Mouse (Mus musculus) forebrain, postnatal 0 days (tissue): ENCODE data around the gene Morc4. TPM values are rescaled to one million over a fixed set of nuclear protein-coding genes. Genes with fewer than 3 reads are reported as not detected.

Experiments
- ATAC-seq: fragments of 200-750 bp; cut with Nextera tagmentation; 2 replicates; pipeline ENCODE4 v1.8.0; 2017; ENCODE audit warnings: mild to moderate bottlenecking, moderate library complexity
- DNase-seq: peaks from one replicate; pipeline ENCODE4 v3.0.0-alpha.2; 2015
- H3K27ac ChIP-seq: fragments of 300-500 bp; sonication (generic); 2 replicates; pipeline ENCODE4 v1.5.1; 2014; ENCODE audit warnings: low read depth, mild to moderate bottlenecking, antibody characterized with exemption, low read length, moderate library complexity, mixed read lengths
- H3K27me3 ChIP-seq: fragments of 300-500 bp; sonication (generic); 2 replicates; pipeline ENCODE4 v1.6.1; 2014; ENCODE audit warnings: mild to moderate bottlenecking, low read length, mixed read lengths; ENCODE audit not compliant: insufficient read depth
- H3K36me3 ChIP-seq: fragments of 300-500 bp; sonication (generic); 2 replicates; pipeline ENCODE4 v1.6.1; 2014; ENCODE audit warnings: mild to moderate bottlenecking, moderate library complexity; ENCODE audit not compliant: insufficient read depth
- H3K4me1 ChIP-seq: fragments of 300-500 bp; sonication (generic); 2 replicates; pipeline ENCODE4 v1.6.1; 2014; ENCODE audit warnings: antibody characterized with exemption; ENCODE audit not compliant: insufficient read depth
- H3K4me2 ChIP-seq: fragments of 300-500 bp; sonication (generic); 2 replicates; pipeline ENCODE4 v1.6.1; 2014; ENCODE audit warnings: low read depth, mild to moderate bottlenecking, moderate library complexity
- H3K4me3 ChIP-seq: fragments of 300-500 bp; sonication (generic); 2 replicates; pipeline ENCODE4 v1.5.1; 2014; ENCODE audit warnings: low read depth, low read length, mixed read lengths
- H3K9ac ChIP-seq: fragments of 300-500 bp; sonication (generic); 2 replicates; pipeline ENCODE4 v1.6.1; 2014; ENCODE audit warnings: mild to moderate bottlenecking
- H3K9me3 ChIP-seq: fragments of 300-500 bp; sonication (generic); 2 replicates; pipeline ENCODE4 v1.6.1; 2016; ENCODE audit warnings: low read length
- CTCF ChIP-seq: sonication (generic); IDR thresholded peaks from 2 replicates; pipeline ENCODE4 v1.5.1; 2016; ENCODE audit warnings: antibody characterized with exemption, control low read depth, low read depth
- WGBS: fragments of 180-500 bp; shearing (Covaris S2); extraction: QIAGEN DNeasy Blood & Tissue Kit; methylation state at CpG from one replicate; pipeline ENCODE4 v1.1.7; 2014; 5-methylcytosine and 5-hydroxymethylcytosine counted together
- polyA plus RNA-seq: library from polyadenylated mRNA; unstranded; fragments of >200 nt; fragmentation: Nextera tagmentation; extraction: Ambion mirVana; gene quantifications from 2 replicates; pipeline ENCODE4 v1.2.1, GENCODE M21; 2015
- total RNA-seq: library from RNA; depleted of rRNA; stranded (reverse); fragments of >200 nt; gene quantifications from 2 replicates; pipeline ENCODE4 v1.2.3, GENCODE M21; 2014

The Morc4 gene
- total and polyA plus RNA-seq, 2 experiments from 2014 or later = 2.2 to 8.8 TPM

DNA sequence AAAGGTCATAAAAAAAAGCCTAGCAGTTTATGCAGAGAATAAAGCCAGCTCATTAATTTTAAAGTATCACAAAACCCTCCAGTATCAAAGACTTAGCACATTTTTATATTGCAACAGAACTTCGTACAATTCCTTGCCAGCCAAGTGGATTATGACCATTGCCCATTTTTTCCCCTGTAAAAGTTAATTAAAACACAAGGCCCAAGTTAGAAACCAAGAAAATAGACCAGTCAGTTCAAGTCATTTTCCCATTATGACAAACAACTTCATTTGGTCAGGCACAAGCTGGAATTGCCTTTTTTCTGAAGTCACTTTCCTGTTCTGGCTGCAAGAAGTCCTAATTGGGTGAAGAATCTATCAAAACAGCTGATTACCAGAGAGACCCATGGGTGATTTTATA lies 46.1 kb downstream of the Morc4 start:
- Histone ChIP-seq H3K9me3 (no peaks in the 10 kb centered on the region), H3K4me1 (no peaks in the 10 kb centered on the region), H3K4me2 (no peak overlapping the region), H3K27ac (no peak overlapping the region), H3K9ac (no peak overlapping the region), H3K4me3 (no peak overlapping the region), H3K36me3 (0 out of 2 replicates have a peak, but pooled peaks cover 10% of the 10 kb centered on the region), H3K27me3 (no peaks in the 10 kb centered on the region)
- ATAC-seq (no peak), DNase-seq (no peak)
- 85% methylated on average over 1 of the region's 1 CpGs for WGBS
- TF ChIP-seq CTCF = no peak

DNA sequence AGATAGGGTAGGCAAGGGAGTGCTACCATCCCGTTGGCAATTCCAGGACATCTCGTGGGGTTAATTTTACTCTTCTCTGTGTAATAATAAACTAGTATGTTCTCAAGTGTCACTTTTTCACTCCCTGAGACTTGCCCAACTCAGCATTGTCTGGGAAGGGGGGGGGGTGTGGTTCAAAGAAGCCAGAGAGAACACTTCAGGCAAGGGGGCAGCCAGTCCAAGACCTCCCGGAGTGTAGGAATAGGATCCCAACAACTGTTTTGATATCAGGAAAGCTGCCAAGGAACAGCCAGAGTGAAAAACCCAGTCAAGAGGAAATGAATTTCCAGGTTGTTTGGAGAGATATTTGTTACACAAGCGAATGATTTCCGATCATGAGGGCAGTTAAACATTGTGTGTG lies 56.3 kb downstream of the Morc4 start:
- H3K36me3 ChIP-seq = no peaks in the 10 kb centered on the region
- no peak overlapping the region for H3K4me2 ChIP-seq
- H3K9me3 ChIP-seq = no peaks in the 10 kb centered on the region
- H3K9ac ChIP-seq = no peak overlapping the region
- 78% methylated on average over 5 of the region's 5 CpGs for WGBS
- no peaks in the 10 kb centered on the region for H3K4me1 ChIP-seq
- DNase-seq (no peak), ATAC-seq (no peak)
- H3K4me3 ChIP-seq = no peak overlapping the region
- H3K27ac ChIP-seq = no peak overlapping the region
- no peak for TF ChIP-seq CTCF
- H3K27me3 ChIP-seq = no peaks in the 10 kb centered on the region

DNA sequence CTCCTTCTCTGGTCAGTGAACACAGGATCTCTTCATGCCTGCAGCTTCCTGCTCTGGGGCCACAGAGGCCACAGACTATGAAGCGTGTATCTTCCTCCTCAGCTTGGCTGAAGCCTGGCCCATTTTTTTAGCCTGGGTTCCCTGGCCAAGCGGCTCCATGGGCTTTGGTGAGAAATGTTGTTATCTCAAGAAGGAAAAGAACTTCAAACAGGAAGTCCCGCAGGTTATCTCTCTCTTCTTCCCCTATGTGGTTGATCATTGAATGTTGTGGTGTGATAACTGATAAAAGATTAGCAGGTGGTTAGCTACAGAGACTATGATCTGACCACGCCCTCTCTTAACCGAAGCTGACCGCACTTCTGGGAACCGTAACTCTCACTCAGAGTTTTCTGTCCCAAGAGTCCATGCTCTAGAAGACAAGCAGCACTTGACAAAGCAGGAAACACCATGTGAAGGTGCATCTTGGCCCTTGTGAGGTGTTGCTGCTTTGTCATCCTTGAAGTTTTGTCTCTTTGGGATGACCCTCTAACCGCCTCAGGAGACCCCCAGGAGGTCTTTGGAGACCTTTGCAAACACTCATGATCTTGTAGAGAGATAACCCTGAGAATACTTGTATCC lies 57.4 kb downstream of the Morc4 start:
- ATAC-seq = no peak
- no peak for DNase-seq
- Histone ChIP-seq H3K4me2 (no peak overlapping the region), H3K4me3 (no peak overlapping the region), H3K9me3 (no peaks in the 10 kb centered on the region), H3K4me1 (no peaks in the 10 kb centered on the region), H3K27me3 (no peaks in the 10 kb centered on the region), H3K36me3 (no peaks in the 10 kb centered on the region), H3K27ac (no peak overlapping the region), H3K9ac (no peak overlapping the region)
- TF ChIP-seq CTCF = no peak
- WGBS = 94% methylated on average over 8 of the region's 8 CpGs

DNA sequence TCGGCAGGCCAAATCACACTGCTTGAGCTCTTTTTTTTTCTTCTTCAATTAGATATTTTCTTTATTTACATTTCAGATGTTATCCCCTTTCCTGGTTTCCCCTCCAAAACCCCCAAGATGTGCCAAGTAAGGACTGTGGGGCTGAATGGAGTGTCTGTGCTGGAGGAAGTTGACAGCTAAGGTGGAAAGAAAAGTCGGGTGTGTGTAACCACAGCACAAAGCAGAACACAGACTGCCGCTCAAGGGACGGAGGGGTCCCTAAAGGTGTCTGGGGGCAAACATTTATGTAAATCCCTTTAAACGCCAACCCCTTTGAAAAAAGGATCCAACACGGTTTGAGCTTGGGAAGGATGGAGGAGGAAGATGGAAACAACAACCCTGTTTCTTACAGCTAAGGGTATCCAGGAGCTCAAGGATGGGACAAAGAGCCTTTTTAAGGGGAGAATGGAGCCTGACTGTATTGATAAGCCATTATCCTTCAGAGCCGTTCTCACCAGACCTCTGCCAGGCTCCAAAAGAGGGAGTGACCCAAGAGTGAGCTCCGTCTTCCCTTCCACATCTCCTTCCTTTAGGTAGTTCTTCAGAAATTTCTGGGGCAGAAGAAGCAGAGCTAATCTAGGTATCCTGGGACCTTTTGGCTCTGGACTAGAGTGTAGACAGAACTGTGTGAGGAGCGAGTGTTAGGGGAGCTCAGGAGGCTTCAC lies 58.0 kb downstream of the Morc4 start:
- 80% methylated on average over 9 of the region's 9 CpGs for WGBS
- Histone ChIP-seq H3K4me2 (no peak overlapping the region), H3K9me3 (no peaks in the 10 kb centered on the region)

GRCm38 (mm10) chrX:139812636-139813298 lies 58.7 kb downstream of the Morc4 start:
- Histone ChIP-seq H3K27me3 (no peaks in the 10 kb centered on the region), H3K27ac (no peak overlapping the region), H3K4me3 (no peak overlapping the region), H3K9me3 (no peaks in the 10 kb centered on the region), H3K36me3 (no peaks in the 10 kb centered on the region), H3K4me2 (no peak overlapping the region), H3K9ac (no peak overlapping the region), H3K4me1 (no peaks in the 10 kb centered on the region)
- DNase-seq (no peak), ATAC-seq (no peak)
- TF ChIP-seq CTCF = no peak
- WGBS = 82% methylated on average over 3 of the region's 3 CpGs

More for the DNA sequence above, 58.0 kb downstream of the Morc4 start:
- Histone ChIP-seq H3K27ac (no peak overlapping the region), H3K4me3 (no peak overlapping the region), H3K4me1 (no peaks in the 10 kb centered on the region), H3K27me3 (no peaks in the 10 kb centered on the region), H3K9ac (no peak overlapping the region), H3K36me3 (no peaks in the 10 kb centered on the region)
- no peak for ATAC-seq
- TF ChIP-seq CTCF = no peak
- DNase-seq = no peak

- WGBS = 75% methylated on average over 10 of the region's 10 CpGs
- H3K4me3 ChIP-seq = no peak overlapping the region
- no peaks in the 10 kb centered on the region for H3K9me3 ChIP-seq
- no peak overlapping the region for H3K4me2 ChIP-seq
- TF ChIP-seq CTCF = no peak
- H3K27me3 ChIP-seq = no peaks in the 10 kb centered on the region
- H3K27ac ChIP-seq = no peak overlapping the region
- H3K36me3 ChIP-seq = no peaks in the 10 kb centered on the region
- ATAC-seq (peak; percentile 80), DNase-seq (peak; percentile 26)
- no peak overlapping the region for H3K9ac ChIP-seq
- no peaks in the 10 kb centered on the region for H3K4me1 ChIP-seq
These were observed 63.0 kb downstream of the Morc4 start for GRCm38 (mm10) chrX:139808501-139808900.

DNA sequence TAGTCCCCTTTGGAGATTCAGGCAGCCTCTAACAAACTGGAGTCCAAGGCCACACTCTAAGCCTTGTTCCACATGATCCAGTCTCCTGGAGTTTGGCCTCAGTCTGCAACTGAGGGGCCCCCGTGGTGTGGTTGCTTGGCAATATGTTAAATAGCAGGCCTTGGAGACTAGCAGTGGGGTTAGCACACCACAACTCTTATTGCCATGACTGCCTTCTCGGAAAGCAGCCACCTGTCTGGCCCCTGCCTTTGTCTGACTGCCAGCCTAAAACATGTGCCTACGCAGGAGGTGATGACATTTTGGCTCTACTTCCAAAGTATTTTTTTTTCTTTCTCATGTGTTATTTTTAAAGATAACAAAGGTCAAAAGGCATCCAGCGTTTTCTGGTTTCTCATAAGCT lies 63.4 kb downstream of the Morc4 start:
- Histone ChIP-seq H3K9me3 (no peaks in the 10 kb centered on the region), H3K27ac (no peak overlapping the region), H3K9ac (no peak overlapping the region), H3K36me3 (no peaks in the 10 kb centered on the region), H3K4me1 (no peaks in the 10 kb centered on the region), H3K27me3 (no peaks in the 10 kb centered on the region), H3K4me3 (no peak overlapping the region), H3K4me2 (no peak overlapping the region)
- peak; percentile 89 for ATAC-seq
- no peak for TF ChIP-seq CTCF
- 48% methylated on average over 4 of the region's 4 CpGs for WGBS
- DNase-seq = peak; percentile 7
